Mouse (Mus musculus) testis, adult 2 months (tissue): ENCODE measurements around the gene Cdk13. TPM values are rescaled to one million over a fixed set of nuclear protein-coding genes. Genes with fewer than 3 reads are reported as not detected.
A peak's percentile ranks its signal among the peaks of the same experiment; 100 is the strongest.

Source experiments
- H3K27ac ChIP-seq: fragments of 200-500 bp; 2 replicates; pipeline ENCODE4 v1.5.1; 2012; ENCODE audit warnings: low read depth, low read length; ENCODE audit not compliant: control insufficient read depth, insufficient read depth
- H3K27me3 ChIP-seq: fragments of 200-500 bp; 2 replicates; pipeline ENCODE4 v1.6.1; 2012; ENCODE audit warnings: mild to moderate bottlenecking, low read length, moderate library complexity; ENCODE audit not compliant: control insufficient read depth, insufficient read depth
- H3K36me3 ChIP-seq: fragments of 200-500 bp; 2 replicates; pipeline ENCODE4 v1.6.1; 2012; ENCODE audit warnings: mild to moderate bottlenecking, low read length; ENCODE audit not compliant: control insufficient read depth, insufficient read depth
- H3K4me1 ChIP-seq: fragments of 200-500 bp; 2 replicates; pipeline ENCODE4 v1.6.1; 2012; ENCODE audit warnings: low read length; ENCODE audit not compliant: control insufficient read depth, insufficient read depth
- H3K4me3 ChIP-seq: fragments of 200-500 bp; 2 replicates; pipeline ENCODE4 v1.5.1; 2012; ENCODE audit warnings: low read depth, mild to moderate bottlenecking, low read length, moderate library complexity, mixed read lengths; ENCODE audit not compliant: control insufficient read depth
- CTCF ChIP-seq: fragments of 200-500 bp; IDR thresholded peaks from 2 replicates; pipeline ENCODE4 v1.5.1; 2012; ENCODE audit warnings: low read depth, mild to moderate bottlenecking, inconsistent platforms, low read length, moderate library complexity; ENCODE audit not compliant: control insufficient read depth, insufficient read depth, insufficient replicate concordance
- POLR2A ChIP-seq: fragments of 200-500 bp; IDR thresholded peaks from 2 replicates; pipeline ENCODE4 v1.6.1; 2012; ENCODE audit warnings: low read depth, mild to moderate bottlenecking, inconsistent platforms, low read length, moderate library complexity; ENCODE audit not compliant: control insufficient read depth
- polyA plus RNA-seq: library from polyadenylated mRNA; depleted of rRNA; stranded (reverse); fragments of >200 nt; gene quantifications from 2 replicates; pipeline ENCODE4 v1.2.3, GENCODE M21; 2012; rRNA removed

The Cdk13 gene
- polyA plus RNA-seq, result 26.3 and 30.0 TPM in 2 replicates

- H3K4me3 ChIP-seq, result peak within 1 kb of the TSS; percentile 78
- TF ChIP-seq CTCF (no peak; the same call in 1 of the 2 replicates), POLR2A (peak; percentile 96)
- peaks cover 3% of the 10 kb centered on the region; the same call in 1 of the 2 replicates for H3K4me1 ChIP-seq
- no peaks in the 10 kb centered on the region for H3K36me3 ChIP-seq
- no peaks in the 10 kb centered on the region for H3K27me3 ChIP-seq
- peak within 1 kb of the TSS; percentile 92 for H3K27ac ChIP-seq
Measured at GRCm38 (mm10) chr13:17804909-17805613, at the start of gene Cdk13. Gene Cdk13 (minus strand): TSS chr13:17805097.

- Histone ChIP-seq H3K4me3 (no peak overlapping the region), H3K36me3 (no peaks in the 10 kb centered on the region), H3K27ac (no peak overlapping the region), H3K4me1 (no peaks in the 10 kb centered on the region), H3K27me3 (no peaks in the 10 kb centered on the region)
- TF ChIP-seq POLR2A (no peak), CTCF (no peak)
Measured at GRCm38 (mm10) chr13:17843336-17843735, 38.4 kb upstream of the Cdk13 start.

- Histone ChIP-seq H3K36me3 (no peaks in the 10 kb centered on the region), H3K27me3 (no peaks in the 10 kb centered on the region), H3K4me3 (no peak overlapping the region), H3K4me1 (peaks cover 2% of the 10 kb centered on the region; the same call in 1 of the 2 replicates), H3K27ac (no peak overlapping the region)
- TF ChIP-seq POLR2A (no peak), CTCF (no peak)
Measured at GRCm38 (mm10) chr13:17842756-17843155, 37.9 kb upstream of the Cdk13 start.

- no peak for TF ChIP-seq POLR2A
- no peak for TF ChIP-seq CTCF
- Histone ChIP-seq H3K36me3 (no peaks in the 10 kb centered on the region), H3K27ac (no peak overlapping the region), H3K27me3 (no peaks in the 10 kb centered on the region), H3K4me3 (no peak overlapping the region), H3K4me1 (peaks cover 5% of the 10 kb centered on the region; the same call in 1 of the 2 replicates)
Measured at GRCm38 (mm10) chr13:17839137-17839536, 34.2 kb upstream of the Cdk13 start.

- TF ChIP-seq POLR2A, result no peak
- no peaks in the 10 kb centered on the region for H3K27me3 ChIP-seq
- no peaks in the 10 kb centered on the region for H3K36me3 ChIP-seq
- H3K27ac ChIP-seq, result no peak overlapping the region
- no peak overlapping the region for H3K4me3 ChIP-seq
- H3K4me1 ChIP-seq, result peaks cover 5% of the 10 kb centered on the region; the same call in 1 of the 2 replicates
Measured at GRCm38 (mm10) chr13:17838484-17838851, 33.6 kb upstream of the Cdk13 start.

GRCm38 (mm10) chr13:17837610-17838483 is 33.0 kb upstream of the Cdk13 start:
- Histone ChIP-seq H3K27ac (no peak overlapping the region), H3K4me1 (peaks cover 5% of the 10 kb centered on the region; the same call in 1 of the 2 replicates), H3K4me3 (no peak overlapping the region), H3K36me3 (no peaks in the 10 kb centered on the region), H3K27me3 (no peaks in the 10 kb centered on the region)
- no peak for TF ChIP-seq POLR2A
- peak; percentile 12; the same call in 1 of the 2 replicates for TF ChIP-seq CTCF

GRCm38 (mm10) chr13:17836808-17837207 is 31.9 kb upstream of the Cdk13 start:
- TF ChIP-seq CTCF (no peak), POLR2A (no peak)
- Histone ChIP-seq H3K27ac (no peak overlapping the region), H3K4me1 (peaks cover 5% of the 10 kb centered on the region; the same call in 1 of the 2 replicates), H3K4me3 (no peak overlapping the region), H3K36me3 (no peaks in the 10 kb centered on the region), H3K27me3 (no peaks in the 10 kb centered on the region)
